Mouse (Mus musculus): Measurements from ENCODE around the gene Acer2.

GRCm38 (mm10) chr4:86904969-86905368, 30.8 kb downstream of the Acer2 start:
- TF ChIP-seq TAL1 (IDR thresholded peaks at IDR 0.05; ENCODE audit: low read length) = no peak
- TF ChIP-seq GATA1 (IDR thresholded peaks at IDR 0.05; ENCODE audit: low read length) = no peak
